Mouse (Mus musculus) stomach, postnatal 0 days (tissue): ENCODE measurements at regions not wholly inside any gene's neighbourhood (a gene's known extent, or its start where the extent isn't known, plus 50 kb on each side); places are given as distances from the start of the nearest gene placed in this dataset.

Experiments
- CTCF ChIP-seq: IDR thresholded peaks from 2 replicates; pipeline ENCODE4 v1.5.1; 2016; ENCODE audit warnings: antibody characterized with exemption, low read depth, mild to moderate bottlenecking, moderate library complexity
- EP300 ChIP-seq: optimal IDR thresholded peaks from 2 replicates; pipeline ENCODE3; 2016; ENCODE audit warnings: antibody characterized with exemption

DNA sequence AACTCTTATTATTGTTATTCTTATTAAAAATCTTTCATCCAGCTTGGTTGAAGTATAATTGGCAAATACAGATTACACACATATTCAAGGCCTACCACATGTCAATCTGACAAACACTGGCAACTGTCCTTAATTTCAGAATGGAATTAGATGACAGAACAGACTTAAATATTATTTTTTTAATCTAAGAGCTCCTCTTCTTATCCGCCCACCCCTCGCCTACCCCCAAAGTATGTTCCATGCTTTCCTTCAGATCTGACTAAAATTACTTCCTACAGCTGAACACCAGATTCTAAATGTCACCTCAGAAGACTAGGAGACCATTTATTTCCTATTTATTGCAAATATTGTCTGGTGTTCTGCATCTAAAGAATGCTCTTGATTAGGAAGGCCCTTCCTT is 370.0 kb downstream of the Zfp536 start:
- no peak for TF ChIP-seq CTCF
- no peak for TF ChIP-seq EP300
